Mouse (Mus musculus) bone marrow, adult 2 months (tissue): Measurements from ENCODE around the gene Immp2l.

Experiments
- CTCF ChIP-seq: fragments of 200-500 bp; IDR thresholded peaks from 2 replicates; pipeline ENCODE4 v1.5.1; 2011; ENCODE audit warnings: low read length, control low read depth; ENCODE audit not compliant: control insufficient read depth, insufficient read depth
- POLR2A ChIP-seq: fragments of 200-500 bp; IDR thresholded peaks from 2 replicates; pipeline ENCODE4 v1.6.1; 2011; ENCODE audit warnings: low read depth, mild to moderate bottlenecking, control low read depth, low read length, borderline replicate concordance; ENCODE audit not compliant: control insufficient read depth

- TF ChIP-seq POLR2A = no peak
- TF ChIP-seq CTCF = no peak
These were observed 251.5 kb downstream of the Immp2l start for GRCm38 (mm10) chr12:41275361-41275760.
